Mouse (Mus musculus) erythroblast, embryonic 14.5 days (primary cell): Measurements from ENCODE around the gene Smagp.

Experiments used
- GATA1 ChIP-seq: IDR thresholded peaks from 2 replicates; pipeline ENCODE4 v1.6.1; 2012; ENCODE audit warnings: low read length, inconsistent platforms, mixed read lengths
- TAL1 ChIP-seq: IDR thresholded peaks from 3 replicates; pipeline ENCODE4 v1.6.1; 2012; ENCODE audit warnings: low read length, inconsistent platforms, mixed read lengths

DNA sequence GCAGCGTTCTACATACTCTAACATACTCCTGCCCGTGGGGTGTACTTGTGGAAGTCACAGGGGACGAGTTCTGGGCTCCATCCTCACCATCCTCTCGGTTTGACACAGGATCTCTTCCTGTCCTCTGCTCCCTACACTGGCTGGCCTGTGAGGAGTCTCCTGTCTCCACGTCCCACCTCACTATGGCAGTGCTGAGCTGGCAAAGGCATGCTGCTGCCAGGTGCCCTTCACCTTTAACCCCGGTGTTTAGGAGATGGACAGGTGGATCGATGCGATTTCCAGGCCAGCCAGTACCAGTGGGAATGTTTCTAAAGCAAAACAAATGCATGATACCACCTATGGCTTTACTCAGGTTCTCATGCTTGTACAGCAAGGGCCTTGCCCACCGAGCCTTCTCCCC lies 13.0 kb downstream of the Smagp start:
- TF ChIP-seq GATA1 (no peak), TAL1 (no peak)
